Mouse (Mus musculus) urinary bladder, adult 18-20 months (tissue): ENCODE measurements around the gene Capn8.
A peak's percentile ranks its signal among the peaks of the same experiment; 100 is the strongest.

Experiments used
- DNase-seq, 2 experiments: peaks; one replicate each; pipeline ENCODE4 v3.0.0; 2022; ENCODE audit warnings: low spot score in 2 of 2, mixed read lengths in 2 of 2

Capn8 gene

DNA sequence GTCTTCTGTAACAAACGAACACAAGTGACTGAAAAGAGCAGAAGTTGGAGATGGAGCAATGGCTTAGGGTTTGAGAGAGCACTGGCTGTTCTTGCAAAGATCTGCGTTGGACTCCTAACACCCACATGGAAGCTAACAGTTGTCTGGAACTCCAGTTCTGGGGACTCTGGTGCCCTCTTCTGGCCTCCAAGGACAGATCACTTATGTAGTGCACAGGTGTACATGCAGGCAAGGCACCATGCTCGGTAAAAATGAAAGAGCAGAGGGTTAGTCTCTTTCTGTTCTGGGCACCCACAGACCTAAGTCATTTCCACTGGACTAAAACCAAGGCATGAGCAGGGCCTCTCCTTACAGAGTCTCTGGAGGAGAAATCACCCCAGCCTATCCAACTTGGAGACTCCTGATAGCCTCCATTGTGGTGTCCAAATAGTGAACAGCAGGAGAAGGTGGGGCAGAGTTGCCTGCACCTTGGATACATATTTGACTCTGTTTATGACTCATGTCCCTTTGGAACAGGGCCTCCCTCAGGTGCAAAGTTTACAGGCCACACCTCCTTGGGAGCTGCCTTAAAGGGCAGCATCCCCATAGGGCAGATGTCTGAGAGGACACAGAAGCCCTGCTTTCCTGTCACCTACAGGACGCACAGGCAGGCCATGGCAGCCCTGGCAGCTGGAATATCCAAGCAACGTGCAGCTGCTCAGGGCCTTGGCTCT, at the start of gene Capn8:
Gene Capn8, plus strand, starts transcription at position 600 of the 713 bp plus-strand sequence.
- DNase-seq = peak in 1 of 2 experiments; percentile 19

DNA sequence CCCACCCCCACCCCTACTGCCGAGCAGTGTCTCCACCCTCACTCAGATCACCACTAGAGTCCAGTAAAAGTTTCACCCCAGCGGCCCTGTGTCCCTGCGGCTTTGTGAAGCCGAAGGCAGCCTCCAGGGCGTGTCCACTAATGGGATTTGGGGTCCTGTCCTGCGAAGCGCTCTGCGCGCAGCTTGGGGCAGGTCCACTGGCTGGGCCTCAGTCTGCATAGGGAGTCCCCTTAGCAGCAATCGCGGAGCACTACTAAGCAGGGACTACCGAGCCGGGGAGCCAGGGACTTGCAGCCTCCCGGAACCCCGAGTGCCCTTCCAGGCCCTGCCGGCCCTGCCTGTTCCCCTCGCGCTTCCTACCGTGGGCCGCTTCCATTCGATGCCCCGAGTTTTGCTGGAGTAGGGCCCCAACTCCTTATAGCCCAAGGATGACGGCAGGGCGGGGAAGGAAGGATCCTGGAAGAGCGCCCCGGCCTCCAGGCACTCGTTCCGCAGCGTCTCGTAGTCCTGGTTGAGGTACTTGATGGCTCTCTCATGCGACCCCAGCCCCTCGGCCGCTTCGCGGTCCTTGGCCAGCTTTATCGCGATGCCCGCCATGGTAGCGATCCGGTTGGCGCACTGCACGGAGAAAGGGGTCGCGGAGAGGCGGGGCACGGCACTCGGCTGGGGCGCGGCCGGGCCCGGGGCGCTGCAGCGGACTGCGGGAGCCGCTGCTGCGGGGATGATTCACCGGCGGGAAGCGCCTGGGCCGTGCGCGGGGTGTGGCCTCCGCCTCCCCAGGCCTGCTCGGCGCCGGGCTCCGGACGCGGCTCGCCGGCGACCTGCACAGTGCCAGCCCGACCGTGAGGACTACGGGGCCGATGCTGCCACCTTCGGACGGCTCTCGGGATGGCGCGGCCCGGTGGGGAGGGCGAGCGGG, 47.8 kb upstream of the Capn8 start, which contains the start of gene Capn2:
Gene Capn2, minus strand, starts transcription at position 851 of the 919 bp plus-strand sequence.
- peak; percentile 82 to 86 for DNase-seq

DNA sequence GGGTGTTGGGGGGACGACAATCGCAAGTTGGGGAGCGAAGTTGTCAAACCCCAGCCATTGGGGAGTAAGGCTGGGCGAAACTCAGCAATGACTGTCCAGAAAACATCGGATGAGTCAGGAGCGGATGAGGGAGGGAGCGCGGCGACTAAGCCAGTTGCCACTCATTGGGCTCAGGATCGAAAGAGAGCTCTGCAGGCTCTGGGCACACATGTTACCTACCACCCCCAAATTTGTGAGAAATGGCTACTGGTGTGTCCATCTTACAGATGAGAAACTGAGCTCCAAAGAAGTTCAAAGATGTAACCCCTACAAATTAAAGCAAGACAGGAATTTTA, 47.2 kb upstream of the Capn8 start:
- no peak for DNase-seq

DNA sequence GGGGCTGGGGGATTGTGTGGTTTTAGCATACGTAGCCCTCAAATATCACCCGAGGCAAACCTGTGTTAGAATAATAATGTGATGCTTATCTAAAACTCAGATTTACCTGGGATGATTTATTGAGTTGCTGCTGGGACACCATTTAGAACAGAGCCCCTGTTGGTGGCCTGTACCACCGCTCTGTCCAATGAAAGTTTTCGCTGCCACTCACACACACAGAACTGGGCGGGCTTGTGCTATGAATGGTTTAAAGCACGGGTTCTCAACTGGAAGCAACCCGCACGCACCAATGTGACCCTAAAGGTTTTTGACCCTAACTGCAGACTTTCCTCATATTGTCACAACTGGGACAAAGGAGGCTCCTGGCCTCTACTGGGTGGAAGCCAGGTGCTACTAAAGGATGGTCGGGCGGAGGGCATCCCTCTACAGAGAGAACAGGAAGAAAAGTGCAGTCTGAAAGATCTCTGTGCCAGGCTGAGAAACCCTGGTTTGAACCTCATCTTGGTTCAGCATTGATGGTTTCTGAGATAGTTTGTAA, 46.6 kb upstream of the Capn8 start:
- no peak for DNase-seq

DNA sequence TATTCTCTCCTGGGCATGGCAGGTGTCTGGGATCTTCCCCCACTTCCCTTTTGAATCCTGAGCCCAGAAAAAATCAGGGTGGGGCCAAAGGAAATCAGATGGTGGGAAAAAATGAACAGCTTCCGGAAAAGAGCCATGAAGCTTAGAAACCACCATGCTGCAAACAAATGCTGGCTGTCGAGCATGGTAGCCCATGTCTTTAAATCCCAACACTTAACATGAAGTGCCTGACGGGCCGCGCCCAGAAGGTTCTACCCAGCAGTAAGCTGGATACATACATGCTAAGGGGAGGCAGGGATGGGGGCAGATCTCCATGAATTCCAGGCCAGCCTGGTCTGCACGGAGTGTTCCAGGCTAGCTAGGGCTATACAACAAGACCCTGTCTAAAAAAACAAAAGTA, 46.0 kb upstream of the Capn8 start:
- DNase-seq = no peak

DNA sequence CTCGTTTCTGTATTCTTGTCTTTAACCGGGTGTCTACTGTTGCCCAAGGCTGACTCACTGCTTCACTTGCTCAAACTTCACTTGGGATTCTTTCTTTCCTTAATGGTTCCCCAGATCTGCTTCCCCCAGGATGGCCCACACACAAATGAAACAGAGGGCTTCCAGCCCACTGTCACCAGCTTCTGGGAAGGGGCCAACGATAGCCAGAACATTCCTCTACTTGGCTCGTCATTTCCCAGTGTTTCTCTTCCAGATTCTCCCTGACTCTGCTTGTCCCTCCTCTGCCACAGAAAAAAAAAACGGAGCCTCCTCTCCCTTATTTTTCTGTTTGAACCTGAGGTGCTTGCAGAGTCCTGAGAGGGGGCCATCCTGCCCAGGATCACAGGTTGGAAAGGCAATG, 45.5 kb upstream of the Capn8 start:
- DNase-seq = no peak

DNA sequence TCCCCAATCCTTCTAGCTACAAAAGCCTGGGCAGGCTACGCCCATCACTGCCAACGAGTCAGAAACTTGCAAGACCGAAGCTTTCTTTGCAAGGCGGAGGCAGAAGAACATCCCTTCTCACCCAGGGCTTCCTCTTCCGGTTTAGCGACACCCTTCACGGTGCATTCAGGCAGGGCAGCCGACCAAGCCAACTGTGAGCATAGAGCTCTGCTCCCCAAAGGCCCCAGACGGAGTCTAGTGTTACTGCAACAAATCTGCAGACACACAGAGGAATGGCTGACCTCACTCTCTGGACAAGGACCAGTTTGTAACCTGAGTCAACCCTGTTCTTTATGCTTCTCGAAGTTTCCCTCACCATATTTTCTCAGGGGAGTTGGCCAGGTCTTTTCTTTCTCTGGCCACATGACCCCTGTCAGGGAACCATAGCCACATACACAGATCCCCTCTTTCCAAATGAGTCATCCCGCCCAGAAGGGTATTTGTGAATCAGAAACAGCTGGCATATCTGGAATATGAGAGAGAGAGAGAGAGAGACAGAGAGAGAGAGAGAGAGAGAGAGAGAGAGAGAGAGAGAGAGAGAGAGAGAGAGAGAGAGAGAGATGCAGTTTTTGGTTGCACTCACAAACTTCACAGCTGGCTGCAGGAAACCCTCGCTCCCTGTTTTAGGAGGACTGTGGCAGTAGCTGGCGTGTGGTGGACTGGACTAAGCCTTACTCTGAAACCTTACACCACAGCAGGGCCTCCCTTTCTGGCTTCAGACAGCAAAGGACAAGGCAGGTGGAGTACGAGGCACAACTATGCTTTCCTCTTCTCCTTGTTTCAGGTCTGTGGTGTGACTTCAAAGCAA, 44.5 kb upstream of the Capn8 start:
- DNase-seq = peak in 1 of 2 experiments; percentile 55

DNA sequence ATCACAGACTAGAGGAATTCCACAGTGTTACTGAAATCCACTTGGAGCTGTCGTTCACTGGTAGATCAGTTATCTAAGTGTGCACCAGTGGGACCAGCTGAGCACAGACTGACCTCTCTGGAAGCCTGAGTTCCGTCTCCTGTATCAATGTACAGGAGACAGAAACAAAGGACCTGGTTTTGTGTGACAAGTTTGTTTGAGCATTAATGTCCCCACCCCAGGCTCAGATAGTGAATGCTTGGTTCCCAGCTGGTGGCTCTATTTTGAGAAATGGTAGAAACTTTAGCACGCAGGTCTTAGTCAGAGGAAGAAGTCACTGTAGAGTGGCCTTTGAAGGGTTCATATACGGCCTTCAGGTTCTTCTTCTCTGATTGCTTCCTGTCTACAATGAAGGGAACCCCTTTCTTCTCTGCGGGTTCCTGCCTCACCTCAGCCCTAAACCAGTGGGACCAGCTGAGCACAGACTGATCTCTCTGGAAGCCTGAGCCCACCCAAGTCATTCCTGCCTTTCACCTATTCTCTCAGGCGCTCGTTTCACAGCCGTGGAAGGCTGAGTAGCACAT, 43.8 kb upstream of the Capn8 start:
- DNase-seq = no peak

DNA sequence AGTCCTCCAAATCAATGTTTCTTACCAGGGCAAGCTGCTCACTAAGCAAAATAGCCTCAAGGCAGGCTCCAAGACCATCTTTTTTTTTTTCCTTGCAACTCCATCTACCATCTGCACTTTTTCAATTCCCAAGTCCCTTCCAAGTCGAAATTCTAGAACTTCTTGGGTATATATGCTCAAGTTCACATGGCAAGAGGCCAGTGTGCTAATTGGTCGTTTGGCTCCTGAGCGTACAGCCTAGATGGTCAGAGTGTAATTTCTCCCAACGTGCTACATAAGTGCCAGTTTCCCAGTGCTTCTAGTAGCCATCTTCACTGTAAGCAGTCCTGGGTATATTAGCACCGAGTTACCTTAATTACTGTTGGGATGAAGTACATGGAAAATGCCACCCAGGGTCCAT, 41.8 kb upstream of the Capn8 start:
- no peak for DNase-seq

DNA sequence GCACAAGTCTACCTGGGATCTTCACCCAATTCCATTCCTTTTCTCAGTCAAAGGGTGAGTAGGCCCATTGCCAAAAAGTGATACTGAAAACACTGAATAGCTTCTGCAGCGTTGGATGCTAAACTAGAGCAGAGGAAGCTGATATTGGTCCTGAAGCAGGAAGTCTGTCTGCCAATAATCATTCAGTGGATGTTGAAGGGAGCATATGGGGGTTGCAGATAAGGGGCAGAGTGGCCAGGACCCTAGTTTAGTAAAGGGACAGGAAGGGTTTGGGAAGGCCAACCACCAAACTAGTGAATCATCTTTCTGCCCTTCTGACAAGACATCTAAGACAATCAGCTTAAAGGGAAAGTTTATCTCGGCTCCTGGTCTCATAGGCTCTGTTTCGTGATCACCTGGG, 41.1 kb upstream of the Capn8 start:
- DNase-seq = no peak

DNA sequence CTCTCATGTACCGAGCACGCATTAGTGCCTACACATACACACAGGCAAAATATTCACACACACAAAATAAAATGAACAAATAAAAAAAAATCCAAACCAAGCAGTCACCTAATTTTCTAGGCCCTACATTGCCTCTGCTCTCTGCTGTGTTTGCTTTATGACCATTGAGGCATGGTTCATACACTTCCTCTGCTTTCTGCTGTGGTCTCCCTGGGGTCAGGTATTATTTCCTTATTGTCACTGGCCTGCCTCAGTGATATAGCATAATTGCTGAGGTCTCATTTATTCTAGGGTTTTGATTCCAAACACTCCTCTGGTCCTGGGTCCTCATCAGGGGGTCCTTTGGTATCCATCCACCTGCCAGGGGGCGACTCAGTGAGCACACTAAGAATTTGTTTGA, 39.2 kb upstream of the Capn8 start:
- DNase-seq = no peak

DNA sequence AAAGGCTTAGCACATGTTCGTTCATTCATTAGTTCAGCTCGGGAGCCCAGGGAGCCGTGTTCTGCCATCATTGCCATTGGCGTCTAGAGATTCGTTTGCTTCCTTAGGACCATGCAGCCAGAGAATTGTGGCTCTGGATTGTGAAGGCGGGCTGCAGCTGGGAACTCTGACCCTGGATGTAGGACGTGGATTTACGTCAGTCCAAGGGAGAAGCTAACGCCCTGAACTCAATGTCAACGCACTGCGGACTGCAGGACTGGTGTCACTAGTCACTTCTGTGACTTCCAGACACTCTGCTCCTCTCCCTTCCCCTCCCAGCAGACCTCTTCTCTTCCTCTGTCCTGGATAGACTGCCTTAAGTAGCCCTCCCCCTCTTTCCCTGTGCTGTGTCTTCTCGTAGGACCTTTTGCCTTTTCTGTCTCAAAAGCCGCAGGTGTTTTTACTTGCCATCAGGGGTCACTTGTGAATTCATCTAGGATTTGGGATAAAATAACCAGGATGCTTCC, 37.5 kb upstream of the Capn8 start:
- no peak for DNase-seq

DNA sequence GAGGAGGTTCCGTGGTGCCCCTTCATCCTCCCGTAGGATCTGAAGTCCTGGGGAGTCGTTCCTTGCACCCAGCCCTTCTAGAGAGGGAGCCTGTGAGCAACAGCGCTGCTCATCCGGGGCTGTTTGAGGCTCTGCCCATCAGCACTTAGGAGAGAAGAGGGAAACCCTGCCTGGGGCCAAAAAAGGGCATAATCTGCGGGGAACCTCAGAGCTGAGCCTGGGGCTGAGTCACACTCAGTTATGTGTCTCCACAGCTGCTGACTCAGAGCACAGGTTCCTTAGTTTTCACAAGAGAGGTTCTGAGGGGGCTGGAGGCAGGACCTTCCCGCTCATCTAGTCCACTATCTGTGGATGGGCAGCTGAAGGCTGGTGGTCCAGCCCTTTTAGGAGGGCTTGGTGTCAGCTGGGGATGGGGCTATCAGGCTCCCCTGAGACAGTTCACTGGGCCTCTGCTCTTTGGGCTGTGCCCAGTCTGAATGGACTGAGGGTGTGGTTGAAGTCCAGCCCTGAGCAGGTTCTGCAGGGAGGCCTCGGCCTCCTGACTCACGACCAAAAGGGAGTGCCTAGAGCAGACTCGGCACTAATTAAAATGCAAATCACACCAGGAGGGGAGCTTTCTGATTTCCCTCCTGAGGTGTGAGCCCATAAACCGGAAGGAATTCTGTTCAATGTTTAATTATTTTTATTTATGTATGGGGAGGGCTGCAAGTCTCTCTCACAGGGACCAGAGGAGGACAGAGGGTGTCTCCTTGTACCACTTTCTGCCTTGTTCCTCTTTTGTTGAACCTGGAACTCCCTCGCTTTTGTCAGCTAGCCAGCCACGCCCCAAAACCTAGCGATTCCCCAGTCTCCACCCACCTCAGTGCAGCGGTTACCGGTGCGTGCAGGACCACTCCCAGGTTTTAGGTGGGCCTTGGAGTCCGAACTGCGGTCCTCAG, 36.6 kb upstream of the Capn8 start:
- DNase-seq = peak; percentile 76 to 79

DNA sequence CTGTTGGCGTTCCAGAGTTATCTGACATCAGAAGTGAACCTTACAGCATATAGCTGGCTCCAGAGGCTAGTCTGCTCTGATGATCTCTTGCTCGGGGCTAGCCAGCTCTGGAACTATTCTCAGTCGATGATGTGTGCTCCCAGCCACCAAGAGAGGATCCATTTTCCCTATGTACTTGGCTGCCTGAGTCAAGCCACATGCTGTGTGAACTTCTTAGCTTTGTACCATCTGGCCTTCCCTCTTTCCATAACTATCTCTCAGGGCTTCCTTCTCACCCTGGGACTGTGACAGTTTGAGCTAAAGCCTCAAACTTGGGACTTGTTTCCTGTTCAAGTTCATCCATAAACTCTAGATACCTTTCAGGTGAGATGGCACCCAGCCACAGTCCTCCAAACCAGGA, 31.2 kb upstream of the Capn8 start:
- DNase-seq = no peak

DNA sequence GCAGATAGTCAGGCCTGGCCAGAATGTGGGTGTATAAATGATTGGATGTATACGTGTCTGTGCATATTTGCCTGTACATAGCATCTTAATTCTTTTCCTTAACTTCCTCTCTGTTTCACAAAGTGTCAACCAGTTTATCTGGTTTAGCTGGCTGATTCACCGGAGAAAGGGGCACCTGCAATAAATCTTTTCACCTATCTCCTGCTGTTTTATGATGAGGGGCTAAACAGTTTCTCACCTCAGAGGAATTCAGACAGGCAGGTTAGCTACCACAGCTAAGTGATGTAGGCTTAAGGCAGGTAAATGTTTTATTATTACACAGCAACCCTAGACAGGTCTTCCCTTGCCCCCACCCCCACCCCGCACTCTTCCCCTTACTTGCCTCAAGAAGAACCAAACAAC, 29.7 kb upstream of the Capn8 start:
- DNase-seq = no peak

DNA sequence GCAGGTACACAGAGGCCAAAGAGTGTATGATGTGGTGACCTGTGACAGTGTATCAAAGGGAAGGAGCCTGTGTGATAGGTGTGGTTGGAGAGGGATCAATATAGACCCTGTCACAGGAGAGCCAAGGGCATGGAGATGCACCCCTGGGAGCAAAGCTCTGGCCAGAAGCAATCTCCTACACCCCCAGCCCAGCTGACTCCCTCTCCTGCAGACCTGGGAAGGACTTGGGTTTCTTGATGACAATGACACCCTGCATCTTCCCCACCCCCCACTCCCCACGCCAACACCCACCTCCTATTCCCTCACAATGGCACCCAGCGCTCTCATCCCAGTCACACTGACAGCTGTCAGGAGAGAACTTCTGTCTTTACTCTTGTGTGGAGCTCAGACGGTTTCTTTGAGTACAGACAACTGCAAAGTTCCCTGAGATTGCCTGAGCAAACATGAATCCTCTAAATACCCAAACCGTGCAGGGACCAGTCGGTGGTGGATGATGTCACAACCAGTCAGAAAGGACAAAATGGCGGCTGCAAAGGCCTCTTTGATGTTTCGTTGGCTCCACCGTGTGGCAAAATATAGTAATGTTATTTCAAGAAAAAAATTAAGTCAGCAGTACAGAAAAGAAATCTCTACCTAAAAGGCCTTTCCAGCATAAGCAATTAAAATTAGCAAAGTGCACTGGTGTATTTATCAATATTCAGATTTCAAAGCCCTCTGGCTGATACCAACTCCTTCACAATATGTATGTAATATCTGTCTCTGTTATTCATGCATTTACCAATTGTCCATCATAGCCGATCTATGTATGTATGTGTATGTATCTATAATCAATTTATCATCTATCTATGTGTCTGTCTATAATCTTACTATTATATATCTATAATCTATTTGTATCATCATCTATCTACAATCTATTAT, 25.5 kb upstream of the Capn8 start:
- DNase-seq = no peak

DNA sequence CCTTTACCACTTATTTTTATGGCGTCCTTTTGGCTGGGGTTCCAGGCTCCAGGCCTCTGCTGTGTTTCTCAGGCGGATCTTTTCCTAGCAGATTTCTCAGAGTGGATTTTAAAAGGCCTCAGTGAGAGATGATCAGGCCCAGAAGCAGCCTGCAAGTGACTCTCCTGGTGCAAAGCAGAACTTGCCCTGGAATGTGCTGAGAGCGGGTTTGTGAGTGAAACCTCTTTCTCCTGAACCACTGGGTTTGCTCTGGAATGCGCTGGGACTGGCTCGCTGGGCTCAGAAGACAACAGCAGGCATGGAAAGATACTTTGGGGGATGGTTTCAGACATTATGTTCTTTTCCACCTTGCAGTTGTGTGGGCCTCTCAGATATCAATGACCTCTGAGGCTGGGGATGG, 22.7 kb upstream of the Capn8 start:
- DNase-seq = no peak

DNA sequence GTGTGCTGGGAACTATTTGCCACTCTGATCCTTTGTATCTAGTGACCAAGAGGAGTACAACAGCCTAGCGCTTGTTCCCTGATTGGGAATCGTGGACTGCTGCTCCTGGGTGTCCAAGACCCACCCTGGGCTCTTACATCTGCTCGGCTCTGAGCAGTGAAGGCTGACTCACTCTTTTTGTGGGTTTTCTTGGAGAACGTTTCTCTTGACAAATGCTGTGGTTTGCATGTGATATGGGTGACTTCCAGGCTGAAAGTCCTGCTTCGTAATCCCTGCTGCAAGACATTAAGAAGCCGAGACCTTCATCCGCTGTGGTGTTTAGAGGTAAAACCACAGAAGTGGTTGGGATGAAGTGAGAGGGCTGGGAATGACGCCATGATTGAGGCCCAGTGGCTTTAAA, 21.7 kb upstream of the Capn8 start:
- DNase-seq = no peak

DNA sequence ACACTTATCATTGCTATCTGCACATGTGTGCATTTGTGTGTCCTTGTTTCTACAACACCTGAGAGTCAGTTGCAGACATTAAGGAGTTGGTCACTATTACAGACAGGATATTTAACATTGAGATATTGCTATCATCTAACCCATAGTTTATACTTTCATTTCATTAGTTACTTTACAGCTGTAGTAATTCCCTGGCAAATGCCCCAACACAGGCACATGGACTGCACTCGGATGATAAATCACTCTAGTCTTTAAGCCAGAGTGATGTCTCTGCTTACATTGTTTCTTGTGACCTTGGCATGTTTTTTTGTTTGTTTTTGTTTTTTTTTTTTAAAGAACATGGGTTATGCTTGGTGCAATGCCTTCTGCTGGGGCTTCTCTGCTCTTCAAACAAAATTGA, 20.9 kb upstream of the Capn8 start:
- DNase-seq = no peak
